Mouse (Mus musculus): Measurements from ENCODE around the gene 1700123O20Rik. TPM values are rescaled to one million over a fixed set of nuclear protein-coding genes. Genes with fewer than 3 reads are reported as not detected.

The 1700123O20Rik gene
- total RNA-seq, 2 experiments from 2014 or later: 23.6 to 25.1 TPM

Small RNA genes within 50 kb of the gene (microRNA-seq; reads per million reads assigned to microRNA genes)
- 1.7 reads per million for gene Mir6948

Other genes starting within 250 kb of the 1700123O20Rik start
- gene Lrp10, start 222.1 kb upstream of the 1700123O20Rik start, total RNA-seq (2021): 10 to 100 TPM; 27.5 to 34.5 TPM
- 10 to 100 TPM; 14.5 to 16.7 TPM for gene Rem2, start 210.1 kb upstream of the 1700123O20Rik start, total RNA-seq (2021)
- gene Prmt5, start 168.7 kb upstream of the 1700123O20Rik start, total RNA-seq (2021): 10 to 100 TPM; 88.4 to 93.1 TPM
- gene Haus4, start 131.6 kb upstream of the 1700123O20Rik start, total RNA-seq (2021): 1 to 10 TPM; 3.3 to 4.5 TPM
- gene Ajuba, start 108.7 kb upstream of the 1700123O20Rik start, total RNA-seq (2021): 1 to 10 TPM; 3.2 to 3.7 TPM
- 1 to 10 TPM; 3.6 to 5.8 TPM for gene 4931414P19Rik, start 80.2 kb upstream of the 1700123O20Rik start, total RNA-seq (2021)
- 100 to 1,000 TPM; 196 to 203 TPM for gene Psmb5, start 68.2 kb upstream of the 1700123O20Rik start, total RNA-seq (2021)
- not detected for gene Psmb11, start 64.8 kb upstream of the 1700123O20Rik start, total RNA-seq (2021)
- not detected for gene Gm17606, start 45.3 kb upstream of the 1700123O20Rik start, total RNA-seq (2021)
- gene Cdh24, start 44.9 kb upstream of the 1700123O20Rik start, total RNA-seq (2021): 10 to 100 TPM; 11.8 to 15.4 TPM
- 100 to 1,000 TPM; 195 to 199 TPM for gene Acin1, start 715 bp downstream of the 1700123O20Rik start, total RNA-seq (2021)
- under 1 TPM; 0.15 to 0.22 TPM for gene Gm29776, start 12.6 kb downstream of the 1700123O20Rik start, total RNA-seq (2021)
- gene Cebpe, start 26.0 kb downstream of the 1700123O20Rik start, total RNA-seq (2021): not detected
- 10 to 100 TPM; 62.2 to 67.9 TPM for gene Slc7a8, start 95.7 kb downstream of the 1700123O20Rik start, total RNA-seq (2021)
- not detected for gene Rnf212b, start 127.9 kb downstream of the 1700123O20Rik start, total RNA-seq (2021)
- gene Homez, start 184.7 kb downstream of the 1700123O20Rik start, total RNA-seq (2021): 10 to 100 TPM; 16.7 to 18.5 TPM
- 10 to 100 TPM; 26.9 to 28.4 TPM for gene Ppp1r3e, start 191.3 kb downstream of the 1700123O20Rik start, total RNA-seq (2021)
- 10 to 100 TPM; 83.0 to 84.4 TPM for gene Bcl2l2, start 197.2 kb downstream of the 1700123O20Rik start, total RNA-seq (2021)
- gene Gm20521, start 197.2 kb downstream of the 1700123O20Rik start, total RNA-seq (2021): 1 to 10 TPM in 1 of 2 experiments, not detected in 1; 1.9 TPM
- gene Pabpn1, start 206.3 kb downstream of the 1700123O20Rik start, total RNA-seq (2021): 100 to 1,000 TPM; 272 to 278 TPM
- 100 to 1,000 TPM; 562 to 600 TPM for gene Slc22a17, start 226.9 kb downstream of the 1700123O20Rik start, total RNA-seq (2021)
- 1 to 10 TPM; 7.9 to 8.8 TPM for gene Efs, start 239.9 kb downstream of the 1700123O20Rik start, total RNA-seq (2021)
- not detected for gene Il25, start 246.5 kb downstream of the 1700123O20Rik start, total RNA-seq (2021)